Mouse (Mus musculus): ENCODE results near the gene Spint5.

GRCm38 (mm10) chr2:164733259-164733658 lies 18.2 kb downstream of the Spint5 start:
- TF ChIP-seq CTCF (IDR thresholded peaks at IDR 0.05; ENCODE audit: borderline replicate concordance, insufficient read depth, low read length) (no peak), POLR2A (IDR thresholded peaks at IDR 0.05; ENCODE audit: low read depth, low read length) (no peak)

Measured in embryonic fibroblast, embryonic 13.5 days (primary cell).